In the genomic region with DNA sequence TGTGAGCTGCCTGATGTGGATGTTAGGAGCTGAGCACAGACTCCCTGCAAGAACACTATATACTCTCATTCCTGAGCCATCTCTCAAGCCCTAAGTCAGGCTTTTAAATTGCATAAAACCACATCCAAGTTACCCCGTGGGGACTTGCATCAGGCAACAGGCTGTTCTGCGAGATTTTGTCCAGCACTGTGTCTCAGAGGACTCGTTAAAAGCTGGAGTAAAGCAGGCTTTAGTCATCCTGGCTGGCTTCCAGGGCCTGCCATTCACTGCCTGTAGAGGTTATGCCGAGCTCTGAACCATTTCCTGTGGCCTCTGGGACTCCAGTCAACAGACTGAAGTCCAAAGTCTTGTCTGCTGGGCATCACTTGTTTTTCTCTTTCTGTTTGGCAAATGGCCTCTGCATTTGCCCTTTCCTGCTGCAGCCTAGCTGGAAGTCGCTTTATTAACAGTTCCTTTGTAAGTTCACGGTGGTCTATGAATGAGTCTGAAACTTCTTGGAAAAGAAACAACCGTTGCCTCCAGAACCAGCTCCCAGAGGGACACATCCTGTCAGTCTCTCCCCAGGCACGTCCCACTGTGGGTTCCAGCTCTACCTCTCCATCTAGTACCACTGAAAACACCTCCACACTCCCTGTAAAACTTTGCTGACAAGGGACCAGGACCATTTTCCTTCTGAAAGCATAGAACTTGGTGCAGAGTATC, we compare ENCODE assay signal across 7 mouse cellular contexts.
DNase-seq lines count a peak whose midpoint lies in the region; ATAC-seq lines count a peak whose summit lies in the region.

No protein-coding gene starts in this region.

- H3K9ac ChIP-seq in intestine, embryonic 16.5 days (ENCODE audit: low read depth, low read length), result no peak overlapping the region
- no peak overlapping the region for H3K9ac ChIP-seq in liver, embryonic 15.5 days
- H3K9ac ChIP-seq in stomach, embryonic 14.5 days (replicated peaks; ENCODE audit: low read depth, low read length), result no peak overlapping the region

- WGBS in intestine, embryonic 16.5 days, result 38% methylated on average over 8 of the region's 8 CpGs
- 30% methylated on average over 8 of the region's 8 CpGs for WGBS in liver, embryonic 15.5 days (ENCODE audit: insufficient replicate concordance)
- 48% methylated on average over 8 of the region's 8 CpGs for WGBS in stomach, embryonic 14.5 days

- no peaks in the 10 kb centered on the region for H3K27me3 ChIP-seq in intestine, embryonic 16.5 days (replicated peaks; ENCODE audit: control insufficient read depth, insufficient read depth, low read length)
- H3K27me3 ChIP-seq in liver, embryonic 15.5 days, result no peaks in the 10 kb centered on the region
- no peaks in the 10 kb centered on the region for H3K27me3 ChIP-seq in stomach, embryonic 14.5 days (ENCODE audit: control insufficient read depth, insufficient read depth, low read length)

- H3K4me1 ChIP-seq in intestine, embryonic 16.5 days (ENCODE audit: control insufficient read depth, insufficient read depth, low read length), result peaks cover 6% of the 10 kb centered on the region; the same call in 1 of the 2 replicates
- H3K4me1 ChIP-seq in liver, embryonic 15.5 days (replicated peaks), result 0 out of 2 replicates have a peak, but pooled peaks cover 4% of the 10 kb centered on the region
- H3K4me1 ChIP-seq in stomach, embryonic 14.5 days (ENCODE audit: control insufficient read depth, insufficient read depth, low read length), result peaks cover 6% of the 10 kb centered on the region; the same call in 1 of the 2 replicates

- no peak overlapping the region for H3K4me2 ChIP-seq in intestine, embryonic 16.5 days (ENCODE audit: low read depth, low read length)
- no peak overlapping the region for H3K4me2 ChIP-seq in liver, embryonic 15.5 days
- H3K4me2 ChIP-seq in stomach, embryonic 14.5 days (replicated peaks; ENCODE audit: low read depth, low read length), result no peak overlapping the region

- peak; percentile 100 for DNase-seq in adipocyte (ENCODE audit: low spot score)
- peak; percentile 25 to 39 for DNase-seq in adrenal gland, postnatal 4 days (ENCODE audit: low spot score in 2 of 2)
- peak; percentile 76 to 85 for DNase-seq in gastrocnemius, postnatal 36 days
- DNase-seq in spleen, postnatal 10 days (ENCODE audit: low spot score in 2 of 2), result no peak

- intact Hi-C loops in gastrocnemius, postnatal 36 days (cut with DNase I), result loop anchor here (10.0 kb wide), 1 partner anchor 376 kb away; no protein-coding TSS in a partner anchor

- H3K9me3 ChIP-seq in intestine, embryonic 16.5 days (ENCODE audit: control insufficient read depth, low read length), result no peaks in the 10 kb centered on the region
- no peaks in the 10 kb centered on the region for H3K9me3 ChIP-seq in liver, embryonic 15.5 days (replicated peaks)
- H3K9me3 ChIP-seq in stomach, embryonic 14.5 days (ENCODE audit: control insufficient read depth, low read depth, low read length), result no peaks in the 10 kb centered on the region

- H3K4me3 ChIP-seq in intestine, embryonic 16.5 days (ENCODE audit: low read length), result no peak overlapping the region
- no peak overlapping the region for H3K4me3 ChIP-seq in liver, embryonic 15.5 days (replicated peaks)
- H3K4me3 ChIP-seq in stomach, embryonic 14.5 days (ENCODE audit: low read depth, low read length), result no peak overlapping the region

- peak overlapping the region; percentile 6; the same call in 1 of the 2 replicates for H3K27ac ChIP-seq in intestine, embryonic 16.5 days (ENCODE audit: low read length)
- H3K27ac ChIP-seq in liver, embryonic 15.5 days (replicated peaks), result peak overlapping the region; percentile 35; the same call in 1 of the 2 replicates
- peak overlapping the region; percentile 10; the same call in 1 of the 2 replicates for H3K27ac ChIP-seq in stomach, embryonic 14.5 days (ENCODE audit: low read length)

- no peaks in the 10 kb centered on the region for H3K36me3 ChIP-seq in intestine, embryonic 16.5 days (ENCODE audit: control insufficient read depth, insufficient read depth, low read length)
- H3K36me3 ChIP-seq in liver, embryonic 15.5 days (replicated peaks), result no peaks in the 10 kb centered on the region
- H3K36me3 ChIP-seq in stomach, embryonic 14.5 days (ENCODE audit: control insufficient read depth, insufficient read depth, low read length), result no peaks in the 10 kb centered on the region

- ATAC-seq in intestine, embryonic 16.5 days, result peak; percentile 95
- ATAC-seq in liver, embryonic 15.5 days (ENCODE audit: insufficient read depth), result peak; percentile 70
- ATAC-seq in stomach, embryonic 14.5 days (ENCODE audit: insufficient number of reproducible peaks, insufficient read depth, low FRiP score, low read depth), result peak; percentile 33; the same call in 1 of the 2 replicates

Comparison
In these comparisons a context has a peak if more than half of its experiments do, and no peak if none do; other contexts are left out.
1. DNase-seq: peak in adipocyte (single experiment), adrenal gland, postnatal 4 days (2 of 2) and gastrocnemius, postnatal 36 days (2 of 2); none in spleen, postnatal 10 days (0 of 2).
2. ATAC-seq: peak in every context shown above with its lines; median percentile 95 in intestine, embryonic 16.5 days; 70 in liver, embryonic 15.5 days; 33 in stomach, embryonic 14.5 days.
3. Peak in every context shown above with its lines, with median percentiles within 50 percentile points of each other: H3K27ac ChIP-seq.